Mouse (Mus musculus) frontal cortex, adult (tissue): ENCODE results near the gene Mesp2.
A peak's percentile ranks its signal among the peaks of the same experiment; 100 is the strongest.
"Not testable (repeated sequence)": the region's sequence is repeated elsewhere in the genome, so short reads cannot be mapped to it uniquely, and the experiment has no call there.

Source experiments
- ATAC-seq: cut with Nextera tagmentation; 2 replicates; pipeline ENCODE4 v1.9.2; 2017; ENCODE audit warnings: mild to moderate bottlenecking, moderate library complexity, mixed read lengths; ENCODE audit not compliant: low TSS enrichment

Gene Mesp2

DNA sequence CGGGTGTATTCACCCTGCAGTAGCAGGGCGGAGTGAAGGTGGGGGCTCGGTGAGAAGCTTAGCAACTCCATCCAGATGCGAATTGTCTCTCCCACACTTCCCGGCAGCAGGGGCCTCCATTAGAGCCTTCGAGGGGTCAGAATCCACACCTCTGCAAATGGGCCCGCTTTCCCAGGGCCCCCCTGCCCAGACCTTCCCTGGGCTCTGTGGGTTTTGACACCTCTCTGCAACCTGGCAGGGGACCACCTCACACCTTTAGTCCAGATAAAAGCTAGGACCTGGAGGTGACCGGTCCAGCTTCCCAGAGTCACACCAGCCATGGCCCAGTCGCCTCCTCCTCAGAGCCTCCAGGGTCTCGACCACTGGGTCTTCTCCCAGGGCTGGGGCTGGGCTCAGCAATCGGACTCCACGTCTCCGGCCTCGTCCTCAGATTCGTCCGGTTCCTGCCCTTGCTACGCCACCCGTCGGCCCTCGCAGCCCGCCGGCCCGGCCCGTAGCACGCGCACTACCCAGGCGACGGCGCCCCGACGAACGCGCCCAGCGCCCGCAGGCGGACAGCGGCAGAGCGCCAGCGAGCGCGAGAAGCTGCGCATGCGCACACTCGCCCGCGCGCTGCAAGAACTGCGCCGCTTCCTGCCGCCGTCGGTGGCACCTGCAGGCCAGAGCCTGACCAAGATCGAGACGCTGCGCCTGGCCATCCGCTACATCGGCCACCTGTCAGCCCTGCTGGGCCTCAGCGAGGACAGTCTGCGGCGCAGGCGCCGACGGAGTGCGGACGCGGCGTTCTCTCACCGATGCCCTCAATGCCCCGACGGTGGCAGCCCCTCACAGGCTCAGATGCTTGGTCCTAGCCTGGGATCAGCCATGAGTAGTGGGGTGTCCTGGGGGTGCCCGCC, at the start of gene Mesp2:
TSS of gene Mesp2 (plus strand) at position 117 of the 896 bp plus-strand sequence.
- peak; percentile 52; the same call in 1 of the 2 replicates for ATAC-seq

DNA sequence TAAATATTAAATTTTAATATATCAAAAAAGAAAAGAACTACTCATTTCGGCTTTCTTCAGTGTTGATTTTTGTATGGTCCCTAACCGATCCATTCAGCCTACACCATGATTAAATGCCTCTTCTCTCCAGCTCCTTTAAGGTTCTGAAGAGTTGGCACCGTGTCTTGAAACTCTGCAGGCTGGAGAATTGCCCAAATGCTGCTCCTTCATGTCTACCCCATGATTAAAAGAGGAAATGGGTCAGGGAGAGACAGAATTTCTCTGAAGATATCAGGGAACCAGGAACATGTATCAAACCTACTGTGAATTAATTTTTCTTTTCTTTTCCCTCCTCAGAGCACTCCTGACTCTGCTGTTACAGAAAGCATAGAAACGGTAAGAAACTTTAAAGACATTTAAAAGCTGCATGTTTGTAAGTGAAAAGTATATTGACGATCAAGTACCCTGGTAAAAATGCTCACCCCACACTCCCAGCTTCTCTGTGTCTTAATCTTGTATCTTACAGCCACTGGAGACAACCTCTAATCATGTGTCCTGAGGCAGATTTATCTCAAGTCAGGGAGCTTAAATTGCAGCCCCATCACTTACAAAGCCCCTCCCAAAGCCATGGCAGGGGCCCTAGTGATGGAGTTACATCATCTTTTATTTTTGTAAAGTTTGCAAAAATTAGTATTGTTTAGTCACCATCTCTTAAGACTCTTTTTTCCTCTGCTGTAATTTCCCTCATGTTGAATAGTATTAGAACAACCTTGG, 49.2 kb upstream of the Mesp2 start:
- no peak for ATAC-seq

DNA sequence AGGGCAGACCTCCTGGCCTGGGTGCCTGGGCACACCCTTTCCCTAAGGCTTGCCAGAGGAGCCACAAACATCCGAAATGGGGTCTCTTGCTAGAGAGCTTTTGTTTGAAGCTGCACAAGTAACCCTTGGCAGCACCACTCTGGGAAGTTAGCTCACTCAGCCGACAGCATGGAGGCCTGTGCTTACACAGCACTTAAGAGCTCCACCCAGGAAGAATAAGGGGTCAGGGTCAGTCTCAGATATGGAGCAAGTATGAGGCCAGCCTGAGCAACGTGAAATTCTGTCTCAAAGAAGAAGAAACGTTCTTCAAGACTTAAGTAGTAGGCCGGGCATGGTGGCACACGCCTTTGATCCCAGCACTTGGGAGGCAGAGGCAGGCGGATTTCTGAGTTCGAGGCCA, 48.4 kb upstream of the Mesp2 start:
- ATAC-seq: no peak

DNA sequence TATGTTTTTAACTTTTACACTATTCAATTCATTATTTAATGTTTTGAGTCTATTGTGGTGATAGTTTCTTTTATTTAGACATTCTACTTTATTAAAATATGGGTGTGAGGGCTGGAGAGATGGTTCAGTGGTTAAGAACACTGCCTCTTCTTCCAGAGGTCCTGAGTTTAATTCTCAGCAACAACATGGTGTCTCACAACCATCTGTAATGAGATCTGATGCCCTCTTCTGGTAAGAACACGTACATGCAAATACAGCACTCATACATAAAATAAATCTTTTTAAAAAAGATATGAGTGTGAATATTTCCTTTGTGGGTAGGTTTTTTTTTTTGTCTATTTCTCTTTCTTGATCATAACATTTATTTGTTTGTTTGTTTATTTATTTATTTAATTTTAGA, 44.5 kb upstream of the Mesp2 start:
- no peak for ATAC-seq

DNA sequence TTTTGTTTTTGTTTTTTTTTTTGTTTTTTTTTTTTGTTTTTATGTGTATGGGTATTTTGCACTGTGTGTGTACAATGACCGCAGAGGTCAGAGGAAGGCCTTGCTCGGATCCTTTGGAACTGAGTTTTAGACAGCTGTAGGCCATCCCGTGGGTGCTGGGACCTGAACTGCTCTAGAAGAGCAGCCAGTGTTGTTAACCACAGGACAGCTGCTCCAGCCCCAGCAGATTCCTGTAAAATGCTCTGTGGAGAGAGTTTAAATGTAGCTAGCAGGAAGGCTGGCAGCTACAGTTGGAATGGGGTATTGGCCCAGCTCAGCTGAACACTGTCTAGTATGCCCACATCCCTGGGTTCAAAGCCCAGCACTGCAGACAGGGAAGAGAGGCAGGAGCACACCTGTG, 40.9 kb upstream of the Mesp2 start:
- ATAC-seq: no peak

DNA sequence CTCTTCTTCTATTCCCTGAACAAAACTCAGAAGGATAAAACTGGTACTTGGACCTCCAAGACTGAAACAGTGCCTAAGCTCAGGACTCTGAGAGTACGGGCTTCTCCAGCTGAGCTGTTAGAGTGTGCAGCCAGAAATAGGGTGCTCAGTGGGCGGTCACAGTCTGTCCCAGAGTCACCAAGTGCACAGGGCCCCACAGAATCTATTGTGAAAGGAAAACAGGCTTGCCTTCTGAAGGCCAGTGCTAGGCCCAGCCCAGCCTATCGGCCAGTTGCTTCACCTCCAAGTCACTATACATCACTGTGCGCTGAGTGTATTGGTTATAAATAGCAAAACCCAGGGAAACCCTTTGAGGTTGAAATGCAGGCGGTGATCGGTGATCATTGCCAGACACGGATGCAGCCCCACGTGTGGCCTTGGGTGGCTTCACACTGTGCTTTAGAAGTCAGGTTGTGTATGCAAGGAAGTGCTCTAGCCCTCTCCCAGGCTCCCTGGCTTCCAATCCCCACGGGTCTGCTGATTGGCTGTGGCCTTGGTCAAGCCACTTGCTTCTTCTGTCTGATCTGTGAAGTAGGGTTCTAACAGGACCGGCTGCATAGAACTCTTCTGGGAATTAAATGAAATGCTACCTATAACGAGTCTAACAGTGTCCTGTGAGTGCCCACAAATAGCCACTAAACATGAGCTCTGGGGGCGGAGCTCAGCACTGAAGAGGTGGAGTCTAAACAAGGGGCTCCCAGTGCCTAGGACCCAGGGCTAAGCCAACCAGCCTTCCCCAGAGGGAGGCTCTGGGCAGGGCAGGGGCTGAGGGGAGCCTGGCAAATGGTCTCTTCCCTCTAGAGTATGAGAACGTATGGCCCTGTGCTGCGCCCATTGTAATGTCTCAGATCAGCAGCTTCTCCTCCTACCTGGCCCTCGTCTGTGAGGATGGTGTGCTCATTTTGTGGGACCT, 38.7 kb upstream of the Mesp2 start:
- ATAC-seq: peak; percentile 93

DNA sequence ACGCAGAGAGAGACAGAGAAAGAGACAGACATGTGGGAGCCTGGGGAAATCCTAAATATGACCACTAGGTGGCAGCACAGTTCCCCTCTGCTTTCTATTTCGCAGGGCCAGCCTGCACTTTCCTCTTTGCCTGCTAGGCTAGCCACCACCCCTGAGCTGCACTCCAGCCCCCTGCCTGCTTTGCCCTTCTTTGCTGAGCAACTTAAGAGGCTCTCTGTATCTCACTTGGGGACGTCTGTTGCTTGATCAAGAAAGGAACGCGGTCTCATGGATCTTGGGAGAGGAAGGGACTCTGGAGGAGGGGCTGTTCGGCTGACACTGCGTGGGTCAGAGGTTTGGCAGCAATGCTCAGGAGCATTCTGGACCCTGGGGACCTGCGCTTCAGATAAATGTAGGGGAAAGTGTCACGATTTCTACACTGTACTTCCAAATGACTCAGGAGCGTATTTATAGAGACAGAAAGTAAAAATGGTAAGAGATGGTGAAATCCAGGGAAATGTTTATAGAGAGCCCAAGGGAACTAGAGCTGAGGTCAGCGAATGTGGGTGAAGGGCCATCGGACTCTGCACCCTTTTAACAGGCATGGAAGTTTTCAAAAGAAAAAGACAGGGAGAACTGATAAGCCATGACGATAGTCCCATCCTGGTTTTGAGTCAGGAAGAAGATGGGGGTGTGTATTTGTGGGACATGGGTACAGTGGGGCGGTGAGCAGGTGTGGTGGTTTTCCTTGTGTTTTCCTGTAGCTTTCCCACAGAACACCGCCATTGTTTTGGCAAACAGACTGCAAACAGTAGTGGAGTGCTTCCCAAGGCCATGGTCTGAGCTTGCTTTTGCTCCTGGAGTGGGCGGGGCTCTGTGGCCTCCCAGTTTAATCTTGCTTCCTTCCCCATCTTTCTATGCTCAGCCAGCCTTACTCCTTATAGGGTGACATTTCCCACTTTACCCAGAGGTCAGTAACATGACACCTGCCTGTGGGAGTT, 29.6 kb upstream of the Mesp2 start:
- peak; percentile 93 for ATAC-seq

DNA sequence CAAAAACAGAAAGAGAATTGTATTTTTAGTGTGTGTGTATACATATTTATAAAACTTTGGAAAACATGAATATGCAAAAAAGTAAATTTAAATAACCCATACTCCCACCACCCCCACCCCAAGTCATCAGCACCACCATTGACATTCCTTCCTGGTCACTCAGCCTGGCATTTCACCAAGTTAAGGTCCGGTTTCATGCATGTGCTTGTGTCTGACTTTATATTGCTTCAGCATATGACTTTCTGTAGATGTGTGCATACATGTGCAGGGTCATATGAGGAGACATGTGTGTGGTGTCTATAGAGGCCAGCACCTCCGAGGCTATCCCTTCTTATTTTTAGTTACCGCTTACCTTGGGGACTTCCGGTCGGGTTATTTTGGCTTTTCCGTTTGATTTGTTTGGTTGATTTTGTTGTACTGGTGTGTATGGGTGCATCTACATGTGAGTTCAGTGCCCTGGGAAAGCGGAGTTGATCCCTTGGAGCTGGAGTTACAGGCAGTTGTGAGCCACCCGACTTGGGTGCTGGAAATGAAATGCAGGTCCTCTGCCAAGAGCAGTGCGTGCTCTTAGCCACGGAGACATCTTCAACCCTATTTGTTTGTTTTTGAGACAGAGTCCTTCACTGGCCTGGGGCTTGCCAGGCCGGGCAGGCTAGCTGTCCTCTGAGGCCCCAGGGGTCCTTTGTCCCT, 28.6 kb upstream of the Mesp2 start:
- no peak for ATAC-seq

DNA sequence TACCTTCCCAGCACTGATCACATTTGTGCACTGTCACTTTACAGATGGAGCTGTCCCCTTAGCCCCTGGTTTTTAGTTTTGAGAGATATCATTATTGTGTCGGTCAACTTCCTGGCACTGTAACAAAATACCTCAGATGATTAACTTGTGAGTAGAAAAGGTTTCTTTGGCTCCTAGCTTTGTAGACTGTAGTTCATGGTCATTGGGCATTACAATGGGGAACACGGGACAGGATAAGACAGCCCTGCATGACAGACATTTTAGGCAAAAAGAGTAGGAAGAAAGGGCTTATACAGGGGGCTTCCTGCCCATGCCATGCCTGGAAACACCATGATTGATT, 28.0 kb upstream of the Mesp2 start:
- ATAC-seq: no peak

DNA sequence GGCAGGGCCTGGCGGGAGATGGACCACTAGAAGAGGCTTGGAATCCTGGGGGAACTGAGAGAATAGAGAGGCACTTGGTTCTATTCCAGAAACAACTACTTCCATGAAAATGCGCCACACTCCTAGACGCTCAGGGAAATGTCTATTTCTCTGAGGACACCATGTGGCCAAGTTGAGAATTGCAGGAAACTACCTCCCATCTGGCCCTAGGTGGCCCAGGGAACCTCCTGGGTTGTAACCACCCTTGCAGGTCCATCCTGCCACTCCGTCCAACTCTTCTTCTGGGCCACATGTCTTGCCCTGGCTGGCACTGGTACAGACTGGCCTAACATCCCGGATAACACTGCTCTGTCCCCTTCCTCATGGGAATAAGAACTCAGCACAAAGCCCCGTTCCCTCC, 24.2 kb upstream of the Mesp2 start:
- peak; percentile 89 for ATAC-seq

DNA sequence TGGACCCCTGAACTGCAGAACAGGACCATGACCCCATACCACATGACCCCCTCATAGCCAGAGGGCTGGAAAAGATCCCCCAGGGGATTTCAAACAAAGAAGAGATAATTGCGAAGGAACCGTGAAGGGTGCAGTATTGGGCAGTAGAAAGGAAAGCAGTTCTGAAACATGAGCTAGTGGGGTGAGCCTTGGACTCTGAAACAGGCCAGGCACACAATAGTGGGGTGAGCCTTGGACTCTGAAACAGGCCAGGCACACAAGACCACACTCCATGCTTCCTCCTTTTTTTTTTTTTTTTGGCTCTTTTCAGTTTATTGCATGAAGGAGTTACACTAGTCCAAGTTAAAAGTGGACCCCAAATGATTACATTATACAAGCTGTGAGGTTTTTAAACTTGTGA, 20.7 kb upstream of the Mesp2 start:
- ATAC-seq: not testable (repeated sequence)

DNA sequence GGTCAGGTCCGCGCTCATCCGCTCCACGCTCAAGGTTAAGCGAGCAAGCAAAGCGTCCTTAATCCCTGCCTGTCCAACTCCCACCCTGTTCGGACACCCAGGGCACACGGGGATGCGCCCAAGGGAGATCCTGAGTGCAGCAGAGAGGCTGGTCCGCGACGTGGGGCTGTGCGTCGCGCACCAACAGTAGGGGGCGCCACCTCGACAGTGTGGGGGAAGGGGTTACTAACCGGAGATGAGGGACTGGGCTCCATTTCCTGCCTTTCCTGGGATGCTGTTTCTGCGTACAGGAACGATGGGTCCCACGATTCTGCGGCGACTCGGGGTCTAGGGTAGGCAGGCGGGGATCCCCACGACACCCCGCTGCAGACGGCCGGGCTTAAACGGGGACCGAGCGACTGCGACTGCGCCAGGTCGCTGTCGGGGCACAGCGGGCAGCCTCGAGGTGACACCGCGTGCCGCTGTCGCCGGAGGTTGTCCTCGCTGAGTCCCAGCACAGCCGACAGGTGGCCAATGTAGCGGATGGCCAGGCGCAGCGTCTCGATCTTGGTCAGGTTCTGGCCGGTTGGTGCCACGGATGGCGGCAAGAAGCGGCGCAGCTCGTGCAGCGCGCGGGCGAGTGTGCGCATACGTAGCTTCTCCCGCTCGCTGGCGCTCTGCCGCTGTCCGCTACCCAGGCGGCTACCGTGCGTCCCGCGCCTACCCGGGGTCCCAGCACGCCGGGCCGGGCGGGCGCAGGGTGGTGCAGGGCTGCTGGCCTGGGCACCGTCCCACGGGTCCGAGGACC, 17.7 kb upstream of the Mesp2 start:
- ATAC-seq: peak; percentile 16; the same call in 1 of the 2 replicates

DNA sequence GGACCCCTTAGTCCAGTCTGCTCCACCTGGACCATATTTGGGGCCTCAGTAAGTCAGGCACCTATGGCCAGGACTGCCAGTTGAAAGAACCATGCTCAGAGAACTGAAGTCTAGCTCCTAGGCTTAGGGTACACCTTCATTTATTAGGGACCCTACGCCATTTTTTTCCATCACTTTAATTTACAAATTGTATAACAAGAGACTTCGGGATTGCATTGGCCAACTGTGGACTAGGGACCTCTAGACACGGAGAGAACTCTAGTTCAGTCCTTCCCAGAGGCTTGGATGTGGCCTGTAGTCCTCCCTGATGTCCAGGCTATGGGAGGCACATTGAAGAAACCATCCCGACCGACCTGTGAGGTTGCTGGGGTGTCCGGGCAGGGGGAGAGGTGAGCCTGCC, 16.8 kb upstream of the Mesp2 start, which contains the start of gene Mesp1:
TSS of gene Mesp1 (minus strand) at position 101 of the 400 bp plus-strand sequence.
- ATAC-seq: no peak

DNA sequence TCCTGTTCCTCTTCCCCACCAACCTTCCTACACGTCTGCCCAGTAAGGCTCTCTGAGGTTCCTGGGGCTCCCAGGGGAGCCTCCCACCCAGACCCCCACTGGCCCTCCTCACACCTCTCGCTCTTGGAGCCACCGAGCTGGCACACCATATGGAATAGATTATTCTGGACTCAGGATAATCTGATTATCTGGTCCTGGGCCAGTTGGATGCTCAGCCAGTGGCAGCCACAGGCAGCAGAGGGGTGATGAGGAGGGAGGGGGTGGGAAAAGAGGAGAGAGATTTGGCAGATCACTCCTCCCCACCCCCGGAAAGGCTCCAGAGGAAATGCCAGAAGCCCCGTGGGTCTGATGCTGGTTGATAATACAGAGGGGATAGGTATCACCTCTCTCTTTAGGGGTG, 11.9 kb upstream of the Mesp2 start:
- 0 out of 2 replicates have a peak, but pooled peaks have one; percentile 13 for ATAC-seq

DNA sequence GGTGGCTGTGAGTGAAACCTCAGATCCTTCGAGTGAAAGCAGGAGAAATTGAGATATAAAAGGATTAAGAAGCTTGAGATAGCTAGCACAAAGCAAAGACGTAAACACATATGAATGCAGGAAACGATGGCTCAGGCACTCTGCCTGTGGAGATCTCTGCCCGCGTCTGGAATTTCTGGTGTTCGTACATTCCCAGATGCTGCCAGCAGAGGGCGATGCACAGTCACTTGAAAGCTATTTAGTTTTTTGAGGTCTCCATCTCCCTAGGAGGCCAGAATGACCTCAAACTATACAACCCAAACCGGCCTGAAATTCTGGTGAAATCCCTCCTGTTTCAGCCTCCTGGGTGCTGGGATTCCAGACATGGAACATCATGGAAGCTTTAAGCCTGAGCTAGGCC, 11.5 kb upstream of the Mesp2 start:
- peak; percentile 80 for ATAC-seq

DNA sequence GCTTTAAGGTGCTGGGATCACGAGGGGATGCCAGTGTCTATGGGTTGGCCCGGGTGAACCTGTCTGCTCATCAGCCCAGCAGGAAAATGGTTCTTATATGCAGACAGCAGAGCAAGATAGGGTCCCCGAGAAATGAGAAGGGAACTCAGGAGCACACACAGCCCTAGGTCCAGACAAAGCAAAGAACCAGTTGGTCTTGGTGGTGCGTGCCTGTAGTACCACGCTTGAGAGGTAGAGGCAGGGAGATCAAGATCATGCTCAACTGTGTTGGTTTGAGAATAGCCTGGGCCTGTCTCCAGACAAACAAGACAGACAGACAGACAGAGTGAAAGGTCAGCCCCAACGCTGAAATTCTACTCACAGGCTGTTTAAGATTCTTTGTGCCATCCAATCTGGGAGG, 11.0 kb upstream of the Mesp2 start:
- ATAC-seq: no peak

DNA sequence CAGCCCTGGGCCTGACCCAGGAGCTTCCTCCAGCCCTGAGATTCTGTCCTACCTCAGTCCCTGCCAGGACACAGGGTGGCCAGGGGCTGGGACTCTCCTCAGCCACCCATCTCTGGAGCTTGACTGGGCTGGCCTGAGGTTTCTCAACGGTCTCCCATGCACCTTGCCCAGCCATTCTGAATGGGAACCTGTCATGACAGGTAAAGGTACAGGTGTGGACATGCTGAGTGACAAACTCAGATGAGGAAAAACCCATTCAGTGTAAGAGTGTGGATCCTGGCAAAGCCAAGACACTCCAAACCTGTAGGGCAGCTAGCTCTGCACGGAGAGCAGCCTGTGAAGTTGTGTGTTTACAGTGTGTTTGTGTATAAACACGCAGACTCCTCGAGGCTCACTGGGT, 10.2 kb upstream of the Mesp2 start:
- no peak for ATAC-seq

DNA sequence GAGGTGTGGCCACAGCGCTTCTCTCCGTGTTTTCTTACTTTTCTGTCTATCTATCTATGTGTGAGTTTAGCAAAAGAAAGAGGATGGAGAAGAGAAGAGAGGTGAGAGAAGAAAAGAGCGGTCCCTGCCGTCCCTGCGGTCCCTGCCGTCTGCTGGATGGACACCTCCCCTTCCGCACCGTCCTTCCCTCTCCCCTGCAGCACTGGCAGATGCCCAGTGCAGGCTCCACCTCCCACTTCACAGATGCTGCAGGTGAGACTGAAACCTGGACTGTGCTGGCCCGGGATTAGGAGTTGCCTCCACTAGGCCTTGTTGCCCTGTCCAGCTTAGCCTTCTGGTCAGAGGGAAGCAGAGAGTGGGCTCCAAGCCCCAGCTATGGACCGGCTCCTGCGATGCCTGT, 9.1 kb upstream of the Mesp2 start:
- ATAC-seq: no peak

DNA sequence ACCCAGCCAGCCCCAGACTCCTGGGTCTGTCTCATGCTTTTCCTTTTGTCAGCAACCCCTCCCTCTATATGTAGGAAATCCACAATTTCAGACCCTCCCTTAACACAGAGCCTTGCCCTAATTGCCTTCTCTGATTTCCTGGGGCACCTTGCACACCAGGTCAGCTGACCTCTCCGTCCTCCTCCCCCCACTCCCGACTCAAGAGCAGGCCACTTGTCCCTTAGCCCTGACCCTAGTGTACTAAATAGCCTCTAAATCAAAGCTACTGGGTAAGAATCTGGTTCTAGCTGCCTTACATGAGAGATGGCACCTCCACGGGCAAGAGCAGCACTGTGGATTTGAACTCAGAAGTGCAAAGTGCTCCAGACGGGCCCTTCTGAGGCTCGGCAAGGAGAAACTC, 8.5 kb upstream of the Mesp2 start:
- no peak for ATAC-seq
